Mouse (Mus musculus) bone marrow macrophage, adult 2 months (primary cell): ENCODE data around the gene Tomm40l.

Experiments used
- CTCF ChIP-seq: IDR thresholded peaks from 2 replicates; pipeline ENCODE4 v1.5.1; 2012; ENCODE audit warnings: low read depth, mild to moderate bottlenecking, low read length, moderate library complexity
- POLR2A ChIP-seq: IDR thresholded peaks from 2 replicates; pipeline ENCODE4 v1.6.1; 2012; ENCODE audit warnings: mild to moderate bottlenecking, low read depth, low read length, borderline replicate concordance

- TF ChIP-seq POLR2A (no peak), CTCF (no peak)
Measured at GRCm38 (mm10) chr1:171171138-171171537, 51.2 kb downstream of the Tomm40l start.
